Mouse (Mus musculus) heart, postnatal 0 days (tissue): Measurements from ENCODE around the gene Fbxo21.

ENCODE experiments used
- CTCF ChIP-seq: IDR thresholded peaks from 2 replicates; pipeline ENCODE4 v1.5.1; 2016; ENCODE audit warnings: antibody characterized with exemption, control low read depth, low read depth
- EP300 ChIP-seq: IDR thresholded peaks from 2 replicates; pipeline ENCODE4 v1.6.1; 2016; ENCODE audit warnings: antibody characterized with exemption, low read depth

DNA sequence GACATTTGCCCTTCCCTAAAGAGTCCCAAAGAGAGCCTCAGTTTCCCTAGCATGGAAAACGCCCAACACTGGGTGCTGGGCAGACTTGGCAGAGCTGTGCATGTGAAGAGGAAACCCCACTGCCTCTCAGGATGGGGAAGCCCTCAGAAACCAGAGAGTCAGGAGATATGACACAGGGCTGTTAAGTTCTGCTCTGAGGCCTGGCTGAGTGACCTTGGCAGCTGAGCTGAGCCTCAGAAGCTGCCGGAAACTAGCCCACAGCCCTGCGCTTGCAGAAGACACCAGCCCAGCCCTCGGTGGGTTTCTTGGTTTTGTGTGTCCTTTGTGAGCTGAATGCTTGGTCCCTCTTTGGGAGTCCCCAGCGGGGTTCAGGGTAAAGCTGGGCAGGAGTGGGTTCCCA is 72.4 kb downstream of the Fbxo21 start:
- TF ChIP-seq CTCF (no peak), EP300 (no peak)
